Mouse (Mus musculus) embryo, embryonic 10 days (tissue): Measurements from ENCODE around the gene Taar7e.
"Not testable (repeated sequence)": the region's sequence is repeated elsewhere in the genome, so short reads cannot be mapped to it uniquely, and the experiment has no call there.

Source experiments
- DNase-seq: peaks from one replicate; pipeline ENCODE4 v3.0.0-alpha.2; 2015; ENCODE audit warnings: low spot score

Taar7e gene

DNA sequence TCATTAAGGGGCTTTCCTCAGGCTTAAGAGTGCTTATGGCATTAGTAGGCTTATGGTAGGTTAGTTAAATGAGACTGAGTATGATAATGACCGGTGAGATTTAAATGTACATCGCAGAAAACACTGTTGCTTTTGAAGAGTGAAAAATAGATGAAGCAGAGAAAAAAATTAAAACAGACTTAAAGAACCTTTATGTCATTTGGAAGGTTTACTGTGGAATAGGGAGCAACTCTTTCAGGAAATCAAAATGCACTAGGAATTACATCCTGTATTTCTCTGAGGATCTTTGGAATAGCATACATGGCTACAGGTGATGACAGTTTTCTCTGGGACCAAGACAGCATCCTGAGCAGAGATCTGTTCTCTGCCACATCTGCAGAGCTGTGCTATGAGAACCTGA lies at the start of gene Taar7e:
TSS of gene Taar7e (plus strand) at position 301 of the 400 bp plus-strand sequence.
- no peak for DNase-seq

DNA sequence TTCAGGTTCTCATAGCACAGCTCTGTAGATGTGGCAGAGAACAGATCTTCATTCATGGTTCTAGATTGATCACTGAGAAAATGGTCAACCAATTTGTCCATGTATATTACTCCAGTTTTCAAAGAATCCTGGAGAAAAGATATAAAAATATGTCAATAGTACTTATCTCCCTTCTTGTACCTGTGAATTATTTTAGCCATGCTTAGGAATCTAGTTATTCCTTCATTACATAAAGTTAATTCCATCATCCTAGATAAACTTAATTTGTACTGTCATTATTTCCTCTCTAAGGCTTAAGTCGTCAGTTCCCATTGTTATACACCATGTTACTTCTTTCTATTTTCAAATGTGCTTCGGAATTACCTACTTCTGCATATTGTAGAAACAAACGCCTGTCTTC lies 44.0 kb upstream of the Taar7e start, which contains the start of gene Taar7a:
TSS of gene Taar7a (minus strand) at position 101 of the 400 bp plus-strand sequence.
- DNase-seq = no peak

DNA sequence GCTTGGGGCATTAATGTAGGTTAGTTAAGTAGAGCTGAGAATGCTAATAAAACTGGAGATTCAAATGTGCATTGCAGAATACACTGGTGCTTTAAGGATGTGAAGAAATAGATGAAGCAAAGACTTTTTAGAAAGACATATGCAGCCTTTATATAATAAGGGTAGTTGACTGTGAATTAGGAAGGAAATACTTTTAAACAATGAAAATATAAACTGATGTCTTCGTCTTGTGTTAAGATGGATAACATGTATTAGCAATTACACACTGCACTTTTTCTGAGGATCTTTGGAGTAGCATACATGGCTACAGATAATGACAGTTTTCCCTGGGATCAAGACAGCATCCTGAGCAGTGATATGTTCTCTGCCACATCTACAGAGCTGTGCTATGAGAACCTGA lies 37.8 kb upstream of the Taar7e start, which contains the start of gene Taar7b:
TSS of gene Taar7b (plus strand) at position 301 of the 400 bp plus-strand sequence.
- no peak for DNase-seq

DNA sequence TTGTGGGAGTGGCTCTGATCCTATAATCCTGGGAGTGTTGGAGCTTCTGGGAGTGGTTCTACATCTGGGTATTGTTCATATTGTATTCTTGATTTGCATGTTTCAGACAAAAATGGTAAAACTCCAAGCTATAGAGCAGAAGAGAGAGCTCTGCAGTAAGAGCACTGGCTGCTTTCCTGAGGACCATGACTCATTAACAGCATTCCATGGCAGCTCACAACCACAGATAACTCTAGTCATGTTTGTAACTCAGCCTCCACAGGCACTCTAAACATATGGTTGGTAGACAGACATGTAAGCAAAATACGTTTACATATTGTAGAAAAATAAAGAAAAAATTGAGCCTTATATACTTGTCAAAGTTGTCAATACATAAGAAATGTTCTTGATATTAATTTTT lies 31.0 kb upstream of the Taar7e start:
- no peak for DNase-seq

DNA sequence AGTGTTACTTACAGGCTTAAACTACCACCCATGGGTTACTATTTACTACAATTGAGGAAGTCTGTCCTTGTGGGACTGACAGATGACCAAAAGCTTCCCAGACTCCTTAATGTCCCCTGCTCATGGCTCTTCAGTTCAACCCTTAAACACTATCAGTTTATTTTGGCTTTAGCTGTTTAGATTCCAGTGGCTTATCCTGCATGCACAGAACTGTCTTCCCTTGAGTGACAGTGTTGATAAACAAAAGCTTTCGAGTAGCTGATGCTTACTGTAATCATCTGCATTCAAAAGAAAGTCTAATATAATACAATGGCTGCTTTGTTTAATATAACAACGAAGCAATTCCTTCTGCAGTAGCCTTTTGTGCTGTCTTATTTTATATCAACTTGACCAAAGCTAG lies 30.4 kb upstream of the Taar7e start:
- DNase-seq = no peak

DNA sequence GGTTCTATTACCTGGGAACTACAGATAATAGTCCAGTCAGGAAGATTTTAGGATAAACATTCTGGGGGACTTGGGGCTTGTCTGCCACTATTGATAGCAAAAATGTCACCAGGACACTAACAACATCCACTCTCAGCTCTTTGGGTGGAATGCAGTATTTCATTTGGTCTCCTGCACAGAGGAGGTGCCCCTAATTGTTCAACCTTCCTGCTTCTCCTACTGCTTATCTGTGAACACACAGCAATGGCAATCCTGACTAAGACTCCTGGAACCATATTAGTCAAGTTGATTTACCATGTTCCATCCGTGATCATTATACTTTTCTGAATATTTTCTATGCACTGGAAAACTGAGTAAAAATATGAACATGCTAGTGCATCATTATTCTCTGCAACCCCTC lies 29.3 kb upstream of the Taar7e start:
- DNase-seq = no peak

DNA sequence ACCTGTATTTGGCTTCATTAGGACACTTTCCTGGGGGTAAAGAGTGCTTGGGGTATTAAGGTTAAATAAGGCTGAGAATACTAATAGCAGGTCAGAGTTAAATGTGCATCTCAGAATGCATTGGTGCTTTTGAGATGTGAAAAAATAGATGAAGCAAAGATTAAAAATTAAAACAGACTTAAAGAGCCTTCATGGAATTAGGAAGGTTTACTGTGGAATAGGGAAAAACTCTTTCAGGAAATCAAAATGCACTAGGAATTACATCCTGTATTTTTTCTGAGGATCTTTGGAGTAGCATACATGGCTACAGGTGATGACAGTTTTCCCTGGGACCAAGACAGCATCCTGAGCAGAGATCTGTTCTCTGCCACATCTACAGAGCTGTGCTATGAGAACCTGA lies 10.5 kb upstream of the Taar7e start, which contains the start of gene Taar7d:
TSS of gene Taar7d (plus strand) at position 301 of the 400 bp plus-strand sequence.
- no peak for DNase-seq

DNA sequence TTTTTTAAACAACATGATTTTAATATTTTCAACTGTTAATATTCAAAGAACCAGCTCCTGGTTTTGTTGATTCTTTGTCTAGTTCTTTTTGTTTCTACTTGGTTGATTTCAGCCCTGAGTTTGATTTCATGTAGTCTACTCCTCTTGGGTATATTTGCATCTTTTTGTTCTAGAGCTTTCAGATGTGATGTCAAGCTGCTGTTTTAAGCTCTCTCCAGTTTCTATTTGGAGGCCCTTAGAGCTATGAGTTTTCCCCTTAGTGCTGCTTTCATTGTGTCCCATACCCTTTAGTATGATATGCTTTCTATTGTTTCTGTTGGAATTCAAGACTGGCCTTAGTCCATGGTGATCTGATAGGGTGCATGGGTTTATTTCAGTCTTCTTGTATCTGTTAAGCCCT lies 6.1 kb upstream of the Taar7e start:
- DNase-seq = no peak

DNA sequence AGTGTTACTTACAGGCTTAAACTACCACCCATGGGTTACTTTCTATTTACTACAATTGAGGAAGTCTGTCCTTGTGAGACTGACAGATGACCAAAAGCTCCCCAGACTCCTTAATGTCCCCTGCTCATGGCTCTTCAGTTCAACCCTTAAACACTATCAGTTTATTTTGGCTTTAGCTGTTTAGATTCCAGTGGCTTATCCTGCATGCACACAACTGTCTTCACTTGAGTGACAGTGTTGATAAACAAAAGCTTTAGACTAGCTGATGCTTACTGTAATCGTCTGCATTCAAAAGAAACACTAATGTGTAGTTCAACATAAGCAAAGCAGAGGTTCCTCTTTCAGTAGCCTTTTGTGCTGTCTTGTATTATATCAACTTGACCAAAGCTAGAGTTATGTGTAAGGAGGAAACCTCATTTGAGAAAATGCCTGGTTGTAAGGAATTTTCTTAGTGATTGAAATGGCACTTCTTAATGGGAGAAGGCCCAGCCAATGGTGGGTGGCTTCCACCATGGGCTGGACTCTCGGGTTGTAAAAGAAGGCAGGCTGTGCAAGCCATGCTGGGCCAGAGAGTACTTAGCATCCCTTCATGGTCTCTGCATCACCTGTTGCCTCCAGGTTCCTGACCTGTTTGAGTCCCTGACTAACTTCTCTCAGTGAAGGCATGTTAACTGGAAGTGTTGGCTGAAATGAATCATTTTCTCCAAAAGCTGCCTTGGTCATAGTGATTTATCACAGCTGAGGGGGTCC lies 2.9 kb downstream of the Taar7e start:
- DNase-seq = no peak

DNA sequence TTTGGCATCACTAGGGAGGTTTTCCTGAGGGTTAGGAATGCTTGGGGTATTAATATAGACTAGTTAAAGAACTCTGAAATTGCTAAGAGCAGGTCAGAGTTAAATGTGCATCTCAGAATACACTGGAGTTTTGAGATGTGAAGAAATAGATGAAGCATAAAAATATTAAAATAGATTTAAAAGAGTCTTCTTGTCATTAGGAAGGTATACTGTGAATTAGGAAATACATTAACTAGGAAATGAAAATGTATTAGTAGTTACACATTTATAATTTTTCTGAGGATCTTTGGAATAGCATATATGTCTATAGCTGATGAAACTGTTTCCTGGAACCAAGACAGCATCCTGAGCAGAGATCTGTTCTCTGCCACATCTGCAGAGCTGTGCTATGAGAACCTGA lies 11.8 kb downstream of the Taar7e start, which contains the start of gene Taar7f:
TSS of gene Taar7f (plus strand) at position 301 of the 400 bp plus-strand sequence.
- DNase-seq = no peak

DNA sequence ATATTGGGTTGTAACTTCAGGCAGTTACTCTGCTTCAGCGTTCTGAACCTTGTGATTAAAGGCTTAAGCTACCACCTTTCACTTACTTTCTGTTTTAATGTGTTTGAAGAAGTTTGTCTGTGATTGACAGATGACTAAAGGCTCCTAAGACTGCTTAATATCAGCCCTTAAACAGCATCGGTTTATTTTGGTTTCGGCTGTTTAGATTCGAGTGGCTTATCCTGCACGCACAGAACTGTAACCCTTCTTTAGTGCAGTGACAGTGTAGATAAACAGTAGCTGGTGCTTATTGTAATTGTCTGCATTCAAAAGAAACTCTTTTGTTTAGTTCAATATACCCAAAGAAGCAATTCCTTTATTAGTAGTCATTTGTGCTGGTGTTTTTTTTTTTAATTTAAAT lies 14.6 kb downstream of the Taar7e start:
- no peak for DNase-seq

DNA sequence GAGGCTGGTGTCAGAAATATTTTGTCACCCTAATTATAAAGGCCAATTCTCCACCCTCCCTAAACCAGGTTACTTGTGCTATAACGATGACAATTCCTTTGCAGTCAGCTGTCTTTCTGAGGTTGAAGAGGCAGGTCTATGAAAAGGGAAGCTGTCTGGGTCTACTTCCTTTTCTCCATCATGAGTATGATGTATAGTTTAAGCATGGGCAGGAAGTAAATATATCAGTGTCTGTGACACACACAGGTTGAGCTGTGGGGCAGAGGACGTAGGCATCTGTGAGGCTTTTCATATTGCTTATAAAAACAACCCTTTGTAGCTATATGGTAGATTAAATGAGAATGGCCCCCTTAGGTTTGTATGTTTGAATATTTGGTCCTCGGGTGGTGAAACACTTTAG lies 21.6 kb downstream of the Taar7e start:
- DNase-seq = no peak

DNA sequence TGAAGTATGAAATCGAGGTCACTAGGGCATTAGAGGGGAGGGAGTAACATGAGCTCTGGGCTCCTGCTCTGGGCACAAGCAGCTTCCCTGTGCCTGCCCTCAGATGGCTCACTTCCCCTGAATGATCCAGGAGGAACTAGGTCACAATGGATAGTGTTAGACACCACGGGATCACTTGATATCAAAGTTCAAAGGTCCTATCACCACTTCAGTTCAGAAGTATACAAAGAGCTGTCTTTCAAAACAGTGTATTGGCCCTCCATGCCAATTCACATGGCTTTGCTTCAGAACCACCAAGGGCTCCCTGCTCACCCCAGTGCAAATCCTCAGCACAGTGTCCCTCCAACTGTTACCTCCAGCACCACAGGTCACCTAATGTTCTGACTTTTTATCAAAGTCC lies 37.3 kb downstream of the Taar7e start:
- not testable (repeated sequence) for DNase-seq

DNA sequence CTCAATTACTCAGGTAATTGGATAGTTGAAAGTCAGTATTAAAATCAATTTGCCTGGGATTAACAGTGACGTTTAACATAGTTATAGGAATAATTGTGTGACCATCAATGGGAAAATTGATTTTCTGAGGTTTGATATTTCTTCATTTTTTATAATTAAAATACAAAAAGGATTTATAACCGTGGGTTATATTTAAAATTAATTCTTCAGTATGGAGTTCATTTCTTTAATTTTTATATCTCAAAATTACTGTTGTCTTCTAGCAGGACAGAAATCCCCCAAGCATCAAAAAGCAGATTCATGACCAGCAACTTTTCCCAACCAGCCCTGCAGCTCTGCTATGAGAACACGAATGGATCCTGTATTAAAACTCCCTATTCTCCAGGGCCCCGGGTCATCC lies 38.8 kb downstream of the Taar7e start, which contains the start of gene Taar8a:
TSS of gene Taar8a (plus strand) at position 301 of the 400 bp plus-strand sequence.
- not testable (repeated sequence) for DNase-seq

DNA sequence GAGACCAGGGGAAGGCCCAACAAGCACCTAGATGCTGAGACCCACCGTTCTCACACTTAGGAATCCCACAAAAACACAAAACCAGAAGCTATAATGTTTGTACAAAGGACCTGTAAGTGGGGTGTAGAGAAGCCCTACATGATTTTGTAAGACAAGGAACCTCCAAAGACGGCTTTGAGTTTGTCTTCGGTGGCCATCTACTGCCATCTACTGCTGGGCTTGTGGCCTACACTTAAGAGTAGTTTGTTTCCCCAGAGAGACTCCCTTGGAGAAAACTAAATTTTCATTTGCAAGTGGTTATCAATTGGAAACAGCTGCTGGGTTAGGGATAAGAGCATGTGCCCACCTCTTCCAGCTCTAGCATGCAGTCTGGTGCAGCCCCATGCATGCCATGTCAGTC lies 42.8 kb downstream of the Taar7e start:
- peak; percentile 64 for DNase-seq

DNA sequence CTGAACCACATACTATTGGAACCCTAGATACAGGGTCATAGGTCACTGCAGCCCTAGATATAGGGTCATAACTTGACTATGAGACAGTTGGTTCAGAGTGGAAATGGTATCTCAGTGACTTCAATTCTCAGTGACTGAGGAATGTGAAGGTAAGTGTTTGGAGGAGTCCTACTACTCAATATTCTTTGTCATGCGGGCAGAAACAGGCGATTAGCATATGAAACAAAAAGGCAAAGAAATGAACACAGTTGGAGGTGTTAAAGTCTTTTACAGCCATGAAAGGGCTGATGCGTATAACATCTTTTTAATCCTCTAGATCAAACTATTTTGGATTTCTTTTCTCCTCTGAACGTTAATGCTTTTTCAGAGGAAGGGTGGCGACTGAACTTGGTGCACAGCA lies 48.5 kb downstream of the Taar7e start:
- no peak for DNase-seq

DNA sequence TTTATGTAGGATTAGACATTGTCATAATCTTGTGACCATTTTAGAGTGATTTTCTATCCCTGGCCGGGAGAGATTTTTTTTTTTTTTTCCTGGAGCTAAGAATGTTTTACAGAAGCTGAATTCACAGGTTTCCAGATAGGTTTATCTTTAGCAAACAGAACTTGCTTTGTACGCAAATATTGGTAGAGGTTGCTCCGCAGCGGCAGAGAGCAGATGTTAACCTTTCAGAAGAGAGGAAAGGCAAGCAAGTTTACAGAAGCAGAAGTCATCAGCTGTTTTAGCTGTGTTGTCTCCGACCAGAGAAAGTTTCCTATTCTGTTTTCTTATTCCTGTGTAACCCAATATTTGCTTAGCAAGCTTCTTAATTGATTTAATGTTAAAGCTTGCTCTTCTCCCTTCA lies 49.1 kb downstream of the Taar7e start:
- no peak for DNase-seq

DNA sequence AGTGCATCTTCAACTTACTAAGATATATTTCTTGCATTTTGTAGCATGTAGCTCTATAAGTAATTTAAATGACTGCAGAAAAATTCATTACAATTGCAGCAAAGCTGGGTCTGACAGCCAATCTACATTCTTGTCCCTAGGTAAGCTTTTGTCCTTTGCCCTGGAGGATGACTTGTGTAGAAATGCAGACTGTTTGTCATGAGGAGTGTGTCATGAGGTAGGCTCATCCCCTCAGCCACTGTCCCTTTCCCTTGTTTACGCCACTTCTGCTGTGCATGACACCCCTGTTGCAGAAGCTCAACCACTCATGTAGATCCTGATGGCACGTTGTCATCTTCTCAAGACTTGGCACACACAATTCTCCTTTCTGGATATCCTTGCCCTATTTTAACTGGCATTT lies 49.8 kb downstream of the Taar7e start:
- no peak for DNase-seq
